Mouse (Mus musculus) MEL (cell line): Measurements from ENCODE around the gene 1110008P14Rik. TPM values are rescaled to one million over a fixed set of nuclear protein-coding genes. Genes with fewer than 3 reads are reported as not detected.

Experiments
- DNase-seq: peaks from one replicate; pipeline ENCODE4 v3.0.0; 2011; ENCODE audit warnings: low read depth, low spot score
- H3K27ac ChIP-seq: 2 replicates; pipeline ENCODE4 v1.5.1; 2012; ENCODE audit warnings: low read depth, mild to moderate bottlenecking, control low read depth, low read length, moderate library complexity; ENCODE audit not compliant: control insufficient read depth
- H3K27me3 ChIP-seq, 2 experiments: fragments of 150-350 bp in 1 of 2; sonication (generic) in 1 of 2; 2 replicates each; pipeline ENCODE4 v1.6.1; 2012; ENCODE audit warnings: low read length in 2 of 2, mild to moderate bottlenecking in 2 of 2, improper control_type of control experiment in 1 of 2, moderate library complexity in 1 of 2; ENCODE audit not compliant: insufficient read depth in 2 of 2, control insufficient read depth in 1 of 2
- H3K36me3 ChIP-seq, 2 experiments: 2 replicates each; pipeline ENCODE4 v1.6.1; 2012 to 2014; ENCODE audit warnings: low read length in 2 of 2, improper control_type of control experiment in 1 of 2, inconsistent platforms in 1 of 2, mild to moderate bottlenecking in 1 of 2; ENCODE audit not compliant: insufficient read depth in 2 of 2, control insufficient read depth in 1 of 2
- H3K4me1 ChIP-seq, 2 experiments: fragments of 150-350 bp in 1 of 2; sonication (generic) in 1 of 2; 2 replicates each; pipeline ENCODE4 v1.6.1; 2012; ENCODE audit warnings: low read length in 2 of 2, improper control_type of control experiment in 1 of 2, mild to moderate bottlenecking in 1 of 2; ENCODE audit not compliant: insufficient read depth in 2 of 2, control insufficient read depth in 1 of 2
- H3K4me3 ChIP-seq, 2 experiments: fragments of 150-350 bp in 1 of 2; sonication (generic) in 1 of 2; 2 replicates each; pipeline ENCODE4 v1.5.1; 2012; ENCODE audit warnings: low read depth in 2 of 2, low read length in 2 of 2, mild to moderate bottlenecking in 2 of 2, moderate library complexity in 2 of 2, control low read depth in 1 of 2, improper control_type of control experiment in 1 of 2; ENCODE audit not compliant: control insufficient read depth in 1 of 2, insufficient read depth in 1 of 2
- H3K79me2 ChIP-seq: 2 replicates; pipeline ENCODE4 v1.6.1; 2012; ENCODE audit warnings: mild to moderate bottlenecking, low read length, moderate library complexity; ENCODE audit not compliant: control insufficient read depth, poor library complexity, insufficient read depth
- H3K9ac ChIP-seq: 2 replicates; pipeline ENCODE4 v1.6.1; 2012; ENCODE audit warnings: low read depth, mild to moderate bottlenecking, control low read depth, low read length, moderate library complexity; ENCODE audit not compliant: control insufficient read depth, poor library complexity, severe bottlenecking
- H3K9me3 ChIP-seq: fragments of 150-350 bp; sonication (generic); replicated peaks from 2 replicates; pipeline ENCODE4 v1.6.1; 2012; ENCODE audit warnings: mild to moderate bottlenecking, low read length, improper control_type of control experiment, moderate library complexity; ENCODE audit not compliant: insufficient read depth
- BHLHE40 ChIP-seq: IDR thresholded peaks from 2 replicates; pipeline ENCODE4 v1.6.1; 2012; ENCODE audit warnings: low read depth, mild to moderate bottlenecking, inconsistent platforms, low read length, improper control_type of control experiment, borderline replicate concordance
- E2F4 ChIP-seq: IDR thresholded peaks from 2 replicates; pipeline ENCODE4 v1.6.1; 2011; ENCODE audit warnings: low read depth, low read length, improper control_type of control experiment, borderline replicate concordance
- EP300 ChIP-seq, 2 experiments: IDR thresholded peaks; 2 replicates each; pipeline ENCODE4 v1.6.1; 2011; ENCODE audit warnings: improper control_type of control experiment in 2 of 2, low read length in 2 of 2, low read depth in 1 of 2, mild to moderate bottlenecking in 1 of 2
- ETS1 ChIP-seq: IDR thresholded peaks from 2 replicates; pipeline ENCODE4 v1.6.1; 2012; ENCODE audit warnings: low read depth, mild to moderate bottlenecking, inconsistent platforms, low read length, improper control_type of control experiment, moderate library complexity
- GABPA ChIP-seq: IDR thresholded peaks from 2 replicates; pipeline ENCODE4 v1.6.1; 2012; ENCODE audit warnings: low read depth, mild to moderate bottlenecking, inconsistent platforms, low read length, improper control_type of control experiment, moderate library complexity
- JUND ChIP-seq: IDR thresholded peaks from 2 replicates; pipeline ENCODE4 v1.6.1; 2011; ENCODE audit warnings: low read depth, mild to moderate bottlenecking, improper control_type of control experiment, low read length
- MAFK ChIP-seq: IDR thresholded peaks from 2 replicates; pipeline ENCODE4 v1.6.1; 2011; ENCODE audit warnings: low read depth, mild to moderate bottlenecking, low read length, improper control_type of control experiment, borderline replicate concordance
- MAX ChIP-seq: IDR thresholded peaks from 2 replicates; pipeline ENCODE4 v1.6.1; 2011; ENCODE audit warnings: low read length, improper control_type of control experiment
- MAZ ChIP-seq: IDR thresholded peaks from 2 replicates; pipeline ENCODE4 v1.6.1; 2012; ENCODE audit warnings: low read depth, mild to moderate bottlenecking, inconsistent platforms, low read length, improper control_type of control experiment
- MEF2A ChIP-seq: IDR thresholded peaks from 2 replicates; pipeline ENCODE4 v1.6.1; 2014; ENCODE audit warnings: low read depth, mild to moderate bottlenecking, inconsistent platforms, low read length, improper control_type of control experiment; ENCODE audit not compliant: poor library complexity, insufficient replicate concordance, severe bottlenecking; ENCODE audit errors: extremely low read depth
- MXI1 ChIP-seq: IDR thresholded peaks from 2 replicates; pipeline ENCODE4 v1.6.1; 2011; ENCODE audit warnings: mild to moderate bottlenecking, low read depth, low read length, improper control_type of control experiment
- MYC ChIP-seq: IDR thresholded peaks from 2 replicates; pipeline ENCODE4 v1.6.1; 2011; ENCODE audit warnings: low read depth, mild to moderate bottlenecking, low read length, improper control_type of control experiment, moderate library complexity
- NELFE ChIP-seq: IDR thresholded peaks from 2 replicates; pipeline ENCODE4 v1.6.1; 2011; ENCODE audit warnings: low read depth, low read length, improper control_type of control experiment
- POLR2AphosphoS2 ChIP-seq: IDR thresholded peaks from 2 replicates; pipeline ENCODE4 v1.6.1; 2011; ENCODE audit warnings: low read length, improper control_type of control experiment
- RAD21 ChIP-seq: IDR thresholded peaks from 2 replicates; pipeline ENCODE4 v1.6.1; 2011; ENCODE audit warnings: mild to moderate bottlenecking, low read depth, low read length, improper control_type of control experiment
- RCOR1 ChIP-seq: IDR thresholded peaks from 2 replicates; pipeline ENCODE4 v1.6.1; 2012; ENCODE audit warnings: low read depth, mild to moderate bottlenecking, inconsistent platforms, low read length, improper control_type of control experiment
- SMC3 ChIP-seq: IDR thresholded peaks from 2 replicates; pipeline ENCODE4 v1.6.1; 2011; ENCODE audit warnings: low read depth, low read length, improper control_type of control experiment
- TAL1 ChIP-seq: IDR thresholded peaks from 2 replicates; pipeline ENCODE4 v1.6.1; 2012; ENCODE audit warnings: mild to moderate bottlenecking, inconsistent platforms, low read length, moderate library complexity, mixed read lengths
- UBTF ChIP-seq: IDR thresholded peaks from 2 replicates; pipeline ENCODE4 v1.6.1; 2012; ENCODE audit warnings: low read depth, mild to moderate bottlenecking, inconsistent platforms, low read length, improper control_type of control experiment, moderate library complexity, borderline replicate concordance; ENCODE audit not compliant: insufficient read depth
- ZC3H11A ChIP-seq: IDR thresholded peaks from 2 replicates; pipeline ENCODE4 v1.6.1; 2012; ENCODE audit warnings: low read depth, mild to moderate bottlenecking, inconsistent platforms, low read length, improper control_type of control experiment
- ZKSCAN1 ChIP-seq: IDR thresholded peaks from 2 replicates; pipeline ENCODE4 v1.6.1; 2012; ENCODE audit warnings: low read depth, mild to moderate bottlenecking, inconsistent platforms, low read length, improper control_type of control experiment, moderate library complexity
- ZMIZ1 ChIP-seq: IDR thresholded peaks from 2 replicates; pipeline ENCODE4 v1.6.1; 2012; ENCODE audit warnings: low read depth, mild to moderate bottlenecking, inconsistent platforms, low read length, improper control_type of control experiment, moderate library complexity
- polyA plus RNA-seq, 2 experiments: library from polyadenylated mRNA; stranded (reverse) in 1 of 2; unstranded in 1 of 2; fragments of >175 nt in 1 of 2; fragments of >200 nt in 1 of 2; gene quantifications; 2 replicates each; pipeline versions ENCODE4 v1.2.1 to v1.2.4; 2012; ENCODE audit warnings: low replicate concordance in 2 of 2, low read depth in 1 of 2; ENCODE audit not compliant: insufficient read length in 2 of 2, insufficient read depth in 1 of 2, missing spikeins in 1 of 2
- total RNA-seq: library from RNA; depleted of rRNA; stranded (reverse); fragments of 300-350 nt; gene quantifications from 2 replicates; pipeline ENCODE4 v1.2.3, GENCODE M21; 2012

Gene 1110008P14Rik
- total and polyA plus RNA-seq, 3 experiments, result 62.9 to 63.5 TPM; not detected in 1

- no peak overlapping the region for H3K9ac ChIP-seq
- H3K27ac ChIP-seq, result no peak overlapping the region
- TF ChIP-seq JUND (no peak), POLR2AphosphoS2 (no peak), SMC3 (no peak), GABPA (no peak), ZMIZ1 (no peak), RCOR1 (no peak), MAX (no peak), ZC3H11A (no peak), NELFE (no peak), ETS1 (no peak)
- no peaks in the 10 kb centered on the region for H3K79me2 ChIP-seq
- no peaks in the 10 kb centered on the region for H3K9me3 ChIP-seq
- no peak overlapping the region for H3K4me3 ChIP-seq
- no peaks in the 10 kb centered on the region for H3K4me1 ChIP-seq
- DNase-seq, result no peak
- no peaks in the 10 kb centered on the region for H3K36me3 ChIP-seq
- H3K27me3 ChIP-seq, result no peaks in the 10 kb centered on the region
Measured at GRCm38 (mm10) chr2:32340836-32341633, 40.7 kb downstream of the 1110008P14Rik start.

- no peaks in the 10 kb centered on the region for H3K79me2 ChIP-seq
- TF ChIP-seq TAL1 (no peak), MAZ (no peak), MYC (no peak), SMC3 (no peak), MXI1 (no peak), UBTF (no peak), ETS1 (no peak), MAFK (no peak), E2F4 (no peak), BHLHE40 (no peak), ZC3H11A (no peak), ZKSCAN1 (no peak), EP300 (IDR thresholded peaks at IDR 0.05; ENCODE audit: low read depth in 1 of 2, low read length in 2 of 2) (no peak), RAD21 (no peak), MEF2A (no peak)
- H3K9me3 ChIP-seq, result no peaks in the 10 kb centered on the region
- no peak overlapping the region for H3K9ac ChIP-seq
- H3K4me3 ChIP-seq, result no peak overlapping the region
- H3K36me3 ChIP-seq, result no peaks in the 10 kb centered on the region
- DNase-seq, result no peak
- no peaks in the 10 kb centered on the region for H3K4me1 ChIP-seq
- H3K27ac ChIP-seq, result no peak overlapping the region
- H3K27me3 ChIP-seq, result no peaks in the 10 kb centered on the region
Measured at GRCm38 (mm10) chr2:32339912-32340642, 41.7 kb downstream of the 1110008P14Rik start.
